Mouse (Mus musculus): ENCODE measurements at regions not wholly inside any gene's neighbourhood (a gene's known extent, or its start where the extent isn't known, plus 50 kb on each side); places are given as distances from the start of the nearest gene placed in this dataset.

- Histone ChIP-seq H3K9ac (ENCODE audit: control insufficient read depth, low read depth, low read length, poor library complexity, severe bottlenecking) (no peak overlapping the region), H3K4me3 (ENCODE audit: control insufficient read depth in 1 of 2, insufficient read depth in 1 of 2, low read depth in 2 of 2, low read length in 2 of 2) (no peak overlapping the region), H3K79me2 (ENCODE audit: control insufficient read depth, insufficient read depth, low read length, poor library complexity) (no peaks in the 10 kb centered on the region), H3K27ac (ENCODE audit: control insufficient read depth, low read depth, low read length) (no peak overlapping the region), H3K36me3 (ENCODE audit: control insufficient read depth in 1 of 2, insufficient read depth in 2 of 2, low read length in 2 of 2) (no peaks in the 10 kb centered on the region), H3K4me1 (ENCODE audit: control insufficient read depth in 1 of 2, insufficient read depth in 2 of 2, low read length in 2 of 2) (no peaks in the 10 kb centered on the region), H3K9me3 (replicated peaks; ENCODE audit: insufficient read depth, low read length) (no peaks in the 10 kb centered on the region), H3K27me3 (ENCODE audit: control insufficient read depth in 1 of 2, insufficient read depth in 2 of 2, low read length in 2 of 2) (no peaks in the 10 kb centered on the region)
- no peak for DNase-seq (ENCODE audit: low read depth, low spot score)
- TF ChIP-seq USF2 (IDR thresholded peaks at IDR 0.05; ENCODE audit: borderline replicate concordance in 1 of 2, insufficient read depth in 1 of 2, low read depth in 1 of 2, low read length in 2 of 2), result no peak
Measured at GRCm38 (mm10) chr8:116067978-116068375, 360.4 kb upstream of the Maf start.

DNA sequence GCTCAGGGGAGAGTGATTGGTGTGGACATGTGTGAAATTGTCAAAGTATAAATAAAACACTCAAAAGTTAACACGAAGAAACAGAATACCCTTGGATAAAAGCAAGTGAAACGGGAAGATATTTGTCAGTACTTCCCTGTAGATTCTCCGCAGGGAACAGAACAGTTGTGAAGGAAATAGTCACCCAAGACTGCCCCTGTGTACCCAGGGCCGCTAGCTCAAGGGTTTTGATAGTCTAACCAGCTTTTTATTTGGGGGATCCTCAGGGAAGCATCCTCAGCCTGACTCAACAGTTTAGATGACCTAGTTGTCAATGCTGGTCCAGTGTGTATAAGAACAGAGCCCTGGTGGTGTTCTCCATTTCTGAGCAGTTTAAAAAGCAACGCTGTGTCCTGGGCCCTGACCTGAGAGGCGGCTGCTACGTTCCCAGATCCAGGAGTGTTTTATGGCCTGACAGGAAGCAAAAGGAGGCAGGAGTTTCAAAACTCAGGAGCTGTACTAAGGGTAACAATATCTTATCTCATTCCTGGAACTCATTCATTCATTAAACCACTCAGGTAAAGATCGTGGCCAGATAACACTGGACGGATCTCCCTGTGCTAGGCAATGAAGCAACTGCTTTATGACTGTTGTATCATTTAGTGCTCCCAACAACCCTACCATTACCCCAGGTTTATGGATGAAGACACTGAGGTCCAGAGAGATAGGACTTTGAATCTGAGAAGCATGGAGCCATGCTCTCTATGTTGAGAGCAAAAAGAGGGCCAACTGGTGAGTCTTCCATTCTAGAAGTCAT, 359.8 kb upstream of the Maf start:
- Histone ChIP-seq H3K4me3 (ENCODE audit: control insufficient read depth in 1 of 2, insufficient read depth in 1 of 2, low read depth in 2 of 2, low read length in 2 of 2) (no peak overlapping the region), H3K27ac (ENCODE audit: control insufficient read depth, low read depth, low read length) (no peak overlapping the region), H3K27me3 (ENCODE audit: control insufficient read depth in 1 of 2, insufficient read depth in 2 of 2, low read length in 2 of 2) (no peaks in the 10 kb centered on the region), H3K9me3 (replicated peaks; ENCODE audit: insufficient read depth, low read length) (no peaks in the 10 kb centered on the region), H3K36me3 (ENCODE audit: control insufficient read depth in 1 of 2, insufficient read depth in 2 of 2, low read length in 2 of 2) (no peaks in the 10 kb centered on the region), H3K4me1 (ENCODE audit: control insufficient read depth in 1 of 2, insufficient read depth in 2 of 2, low read length in 2 of 2) (no peaks in the 10 kb centered on the region), H3K79me2 (ENCODE audit: control insufficient read depth, insufficient read depth, low read length, poor library complexity) (no peaks in the 10 kb centered on the region), H3K9ac (ENCODE audit: control insufficient read depth, low read depth, low read length, poor library complexity, severe bottlenecking) (no peak overlapping the region)
- DNase-seq (ENCODE audit: low read depth, low spot score), result no peak
- TF ChIP-seq CHD1 (IDR thresholded peaks at IDR 0.05; ENCODE audit: low read depth, low read length), result no peak
- TF ChIP-seq CTCF (IDR thresholded peaks at IDR 0.05 in 2 of 3, conservative IDR thresholded peaks at IDR 0.05 in 1 of 3; ENCODE audit: control insufficient read depth in 1 of 3, insufficient read depth in 1 of 3, low read depth in 2 of 3, low read length in 3 of 3, poor library complexity in 1 of 3, severe bottlenecking in 1 of 3), result no peak
- no peak for TF ChIP-seq MAFK (IDR thresholded peaks at IDR 0.05; ENCODE audit: borderline replicate concordance, low read depth, low read length)
- TF ChIP-seq RAD21 (IDR thresholded peaks at IDR 0.05; ENCODE audit: low read depth, low read length), result no peak
- TF ChIP-seq MYC (IDR thresholded peaks at IDR 0.05; ENCODE audit: low read depth, low read length), result no peak
- no peak for TF ChIP-seq RCOR1 (IDR thresholded peaks at IDR 0.05; ENCODE audit: low read depth, low read length)
- TF ChIP-seq GATA1 (IDR thresholded peaks at IDR 0.05; ENCODE audit: low read depth, low read length), result no peak
- TF ChIP-seq ELF1 (IDR thresholded peaks at IDR 0.05; ENCODE audit: low read depth, low read length), result no peak
- TF ChIP-seq MEF2A (IDR thresholded peaks at IDR 0.05; ENCODE audit: extremely low read depth, insufficient replicate concordance, low read depth, low read length, poor library complexity, severe bottlenecking), result no peak
- no peak for TF ChIP-seq ZKSCAN1 (IDR thresholded peaks at IDR 0.05; ENCODE audit: low read depth, low read length)
- no peak for TF ChIP-seq JUND (IDR thresholded peaks at IDR 0.05; ENCODE audit: low read depth, low read length)
- no peak for TF ChIP-seq SMC3 (IDR thresholded peaks at IDR 0.05; ENCODE audit: low read depth, low read length)
- TF ChIP-seq ETS1 (IDR thresholded peaks at IDR 0.05; ENCODE audit: low read depth, low read length), result no peak

Data from MEL (cell line).